Mouse (Mus musculus) gastrocnemius, adult 18-20 months (tissue): ENCODE measurements around the gene Angptl7. TPM values are rescaled to one million over a fixed set of nuclear protein-coding genes. Genes with fewer than 3 reads are reported as not detected.
A peak's percentile ranks its signal among the peaks of the same experiment; 100 is the strongest.

Experiments used
- DNase-seq: peaks from one replicate; pipeline ENCODE4 v3.0.0; 2021; ENCODE audit warnings: low spot score
- total RNA-seq, 2 experiments: library from RNA; stranded (reverse); gene quantifications; 2 replicates each; pipeline ENCODE4 v1.2.3; 2021

The Angptl7 gene
- total RNA-seq, 2 experiments from 2014 or later = 9.3 to 24.6 TPM

GRCm38 (mm10) chr4:148455477-148456025, 44.7 kb downstream of the Angptl7 start:
- DNase-seq = no peak

GRCm38 (mm10) chr4:148453707-148454106, 46.6 kb downstream of the Angptl7 start:
- DNase-seq = no peak

- peak; percentile 30 for DNase-seq
These were observed 51.4 kb downstream of the Angptl7 start for GRCm38 (mm10) chr4:148448853-148449245.

GRCm38 (mm10) chr4:148448179-148448852, 51.9 kb downstream of the Angptl7 start, which contains the start of gene Mtor:
Gene Mtor (plus strand): TSS chr4:148448611.
- peak; percentile 97 for DNase-seq

Other genes with a start within 250 kb of the Angptl7 start
- gene Disp3, start 212.5 kb downstream of the Angptl7 start, total RNA-seq = under 1 TPM in 1 of 2 experiments, not detected in 1; 0.14 TPM
- gene Ubiad1, start 55.7 kb downstream of the Angptl7 start, total RNA-seq = 10 to 100 TPM; 10.3 to 15.6 TPM
- 10 to 100 TPM; 30.6 to 36.6 TPM for gene Mtor, start 51.8 kb downstream of the Angptl7 start, total RNA-seq
- 10 to 100 TPM; 19.6 to 20.4 TPM for gene Exosc10, start 58.0 kb upstream of the Angptl7 start, total RNA-seq
- gene Srm, start 91.0 kb upstream of the Angptl7 start, total RNA-seq = 1 to 10 TPM; 8.7 to 9.5 TPM
- gene Masp2, start 102.1 kb upstream of the Angptl7 start, total RNA-seq = under 1 TPM; 0.16 to 0.64 TPM
- gene Tardbp, start 126.6 kb upstream of the Angptl7 start, total RNA-seq = 100 to 1,000 TPM; 112 to 130 TPM
- gene Gm572, start 142.9 kb upstream of the Angptl7 start, total RNA-seq = 1 to 10 TPM; 5.8 to 6.3 TPM